Mouse (Mus musculus) limb, embryonic 11.5 days (tissue): ENCODE data around the gene Atp5f1. TPM values are rescaled to one million over a fixed set of nuclear protein-coding genes. Genes with fewer than 3 reads are reported as not detected.

Source experiments
- ATAC-seq: fragments of 200-750 bp; cut with Nextera tagmentation; 2 replicates; pipeline ENCODE4 v1.8.0; 2017; ENCODE audit warnings: low read depth; ENCODE audit not compliant: insufficient number of reproducible peaks, low FRiP score, low TSS enrichment
- DNase-seq: peaks from one replicate; pipeline ENCODE4 v3.0.0-alpha.2; 2015; ENCODE audit warnings: low spot score
- H3K27ac ChIP-seq: fragments of 300-500 bp; sonication (generic); replicated peaks from 2 replicates; pipeline ENCODE4 v1.5.1; 2014; ENCODE audit warnings: low read depth, mild to moderate bottlenecking, low read length
- H3K27me3 ChIP-seq: fragments of 300-500 bp; sonication (generic); 2 replicates; pipeline ENCODE4 v1.6.1; 2014; ENCODE audit warnings: mild to moderate bottlenecking, low read length, mixed read lengths; ENCODE audit not compliant: control insufficient read depth, insufficient read depth
- H3K36me3 ChIP-seq: fragments of 300-500 bp; sonication (generic); 2 replicates; pipeline ENCODE4 v1.6.1; 2014; ENCODE audit warnings: mild to moderate bottlenecking, low read length, moderate library complexity, mixed read lengths; ENCODE audit not compliant: control insufficient read depth, insufficient read depth
- H3K4me1 ChIP-seq: fragments of 300-500 bp; sonication (generic); 2 replicates; pipeline ENCODE4 v1.6.1; 2014; ENCODE audit warnings: low read length, mixed read lengths; ENCODE audit not compliant: control insufficient read depth, insufficient read depth
- H3K4me2 ChIP-seq: fragments of 300-500 bp; sonication (generic); 2 replicates; pipeline ENCODE4 v1.6.1; 2014; ENCODE audit warnings: low read depth, mild to moderate bottlenecking, moderate library complexity; ENCODE audit not compliant: severe bottlenecking
- H3K4me3 ChIP-seq: fragments of 300-500 bp; sonication (generic); 2 replicates; pipeline ENCODE4 v1.5.1; 2014; ENCODE audit warnings: low read depth, low read length
- H3K9ac ChIP-seq: fragments of 300-500 bp; sonication (generic); 2 replicates; pipeline ENCODE4 v1.6.1; 2014; ENCODE audit warnings: mild to moderate bottlenecking, low read length
- H3K9me3 ChIP-seq: fragments of 300-500 bp; sonication (generic); 2 replicates; pipeline ENCODE4 v1.6.1; 2016; ENCODE audit warnings: low read length; ENCODE audit not compliant: control insufficient read depth
- WGBS: fragments of 180-500 bp; shearing (Covaris S2); extraction: QIAGEN DNeasy Blood & Tissue Kit; methylation state at CpG from one replicate; pipeline ENCODE4 v1.1.7; 2014; 5-methylcytosine and 5-hydroxymethylcytosine counted together
- polyA plus RNA-seq: library from polyadenylated mRNA; unstranded; fragments of >200 nt; fragmentation: Nextera tagmentation; extraction: Ambion mirVana; gene quantifications from 2 replicates; pipeline ENCODE4 v1.2.1, GENCODE M21; 2014

Gene Atp5f1
- polyA plus RNA-seq, 1 experiment from 2014 or later: 505 TPM

DNA sequence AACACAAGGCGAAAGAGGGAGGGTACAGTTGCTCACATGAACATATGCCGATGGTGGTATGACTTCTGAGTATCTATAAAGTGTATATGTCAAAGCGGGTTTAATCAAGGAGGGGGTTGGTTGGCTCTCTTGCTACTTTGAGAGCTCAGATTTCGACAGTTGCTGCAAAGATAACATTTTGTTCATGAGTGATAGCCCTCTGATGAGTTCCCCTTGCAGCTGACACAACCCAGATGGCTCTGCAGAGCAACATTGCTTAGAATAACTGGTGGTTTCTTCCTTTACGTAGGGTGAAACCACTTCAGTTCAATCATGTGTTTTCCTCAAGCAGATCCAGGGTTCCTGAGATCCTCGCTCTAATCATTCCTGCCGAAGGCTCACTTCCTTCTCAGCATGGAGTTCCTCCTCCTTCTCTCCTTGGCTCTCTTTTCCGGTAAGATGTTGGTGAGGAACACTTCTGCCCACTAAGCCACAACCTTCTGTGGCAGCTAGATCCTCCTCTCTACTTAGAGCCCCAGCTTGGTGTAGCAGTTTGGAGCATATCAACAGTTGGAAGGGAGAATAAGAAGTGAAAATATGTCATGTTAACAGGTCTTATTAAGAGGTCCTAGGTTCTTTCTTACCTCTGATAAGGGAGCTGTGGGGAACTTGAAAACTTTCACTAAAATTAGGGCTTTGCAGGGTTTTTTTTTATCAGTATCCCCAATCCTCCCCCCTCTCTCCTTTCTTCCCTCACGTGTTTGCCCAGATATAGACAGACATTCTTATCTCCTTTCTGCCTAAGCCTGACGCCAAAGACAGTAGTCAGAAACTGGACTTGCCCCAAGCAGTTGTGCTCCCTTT, 45.8 kb downstream of the Atp5f1 start:
- DNase-seq (no peak), ATAC-seq (no peak)
- Histone ChIP-seq H3K9ac (no peak overlapping the region), H3K4me1 (no peaks in the 10 kb centered on the region), H3K36me3 (no peaks in the 10 kb centered on the region), H3K27ac (no peak overlapping the region), H3K4me3 (no peak overlapping the region), H3K4me2 (no peak overlapping the region), H3K27me3 (no peaks in the 10 kb centered on the region), H3K9me3 (no peaks in the 10 kb centered on the region)
- 64% methylated on average over 10 of the region's 10 CpGs for WGBS

DNA sequence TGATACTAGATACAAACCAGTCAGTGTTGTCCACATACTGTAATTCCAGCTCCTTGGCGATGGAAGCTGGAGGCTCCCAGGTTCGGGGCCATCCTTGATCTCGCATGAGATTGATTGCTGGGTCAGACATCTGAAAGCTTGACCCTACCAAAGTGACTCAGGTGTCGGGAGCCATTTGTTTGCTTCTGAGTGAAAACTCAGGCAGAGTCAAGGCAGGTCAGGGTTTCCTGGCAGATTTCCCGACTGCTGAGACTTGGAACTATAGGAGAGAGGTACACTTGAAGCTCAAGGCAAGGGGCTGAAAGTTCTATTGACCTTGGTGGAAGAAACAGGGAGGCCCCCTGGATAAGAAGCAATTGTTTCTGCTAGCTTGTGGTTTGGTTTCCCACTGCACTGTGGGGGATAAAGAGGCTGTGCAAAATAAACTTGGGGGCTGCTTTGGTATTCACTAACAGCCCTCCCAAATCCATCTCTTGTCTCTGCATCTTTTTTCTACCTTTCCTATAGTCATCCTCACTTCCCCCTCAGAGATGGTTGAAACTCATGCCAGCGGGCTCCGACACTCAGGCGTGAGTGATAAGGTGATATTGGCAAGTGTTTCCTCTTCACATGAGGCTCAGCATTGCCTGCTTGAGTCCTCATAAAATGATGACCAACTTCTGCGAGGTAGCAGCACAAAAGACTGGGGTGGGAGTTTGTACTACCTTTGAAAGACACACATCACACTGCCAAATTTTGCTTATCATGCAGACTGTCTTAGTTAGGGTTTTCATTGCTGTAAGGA, 47.6 kb downstream of the Atp5f1 start:
- Histone ChIP-seq H3K27me3 (no peaks in the 10 kb centered on the region), H3K9ac (no peak overlapping the region), H3K4me2 (no peak overlapping the region), H3K36me3 (no peaks in the 10 kb centered on the region), H3K4me3 (no peak overlapping the region), H3K9me3 (no peaks in the 10 kb centered on the region), H3K4me1 (no peaks in the 10 kb centered on the region), H3K27ac (no peak overlapping the region)
- ATAC-seq: no peak
- DNase-seq: no peak
- WGBS: 70% methylated on average over 9 of the region's 9 CpGs

DNA sequence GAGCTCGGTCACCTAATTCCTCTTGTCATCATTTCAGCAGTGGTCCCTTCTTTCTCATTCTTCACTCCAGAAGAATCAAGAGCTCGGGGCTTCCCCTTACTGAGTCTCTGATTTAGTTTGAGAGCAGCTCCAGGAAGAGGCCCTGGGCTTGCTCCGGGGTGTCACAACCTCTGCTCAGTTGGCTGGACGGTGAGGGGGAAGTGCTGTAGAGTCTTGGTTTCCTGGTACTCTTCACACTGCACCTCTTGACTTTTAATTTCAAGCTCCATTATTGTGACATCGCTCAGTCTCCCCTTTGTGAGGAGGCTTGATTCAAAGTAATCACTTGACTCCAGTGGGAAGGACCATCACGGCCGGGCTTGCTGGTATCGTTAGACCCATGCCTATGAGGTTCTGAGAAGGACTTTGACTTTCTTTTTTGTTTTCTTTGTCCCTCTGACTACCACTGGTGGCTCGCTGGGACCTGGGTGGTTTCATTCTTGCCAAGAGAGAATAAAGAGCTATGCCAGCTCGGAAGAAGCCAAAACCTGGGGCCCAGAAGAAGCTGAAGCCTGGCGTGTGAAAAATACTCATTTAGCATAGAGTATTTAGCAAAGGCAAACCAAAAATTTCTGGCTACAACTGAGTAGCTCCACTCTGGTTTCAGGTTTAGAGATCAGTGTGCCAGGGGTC, 49.2 kb downstream of the Atp5f1 start:
- no peaks in the 10 kb centered on the region for H3K36me3 ChIP-seq
- no peak for ATAC-seq
- H3K4me2 ChIP-seq: no peak overlapping the region
- no peaks in the 10 kb centered on the region for H3K4me1 ChIP-seq
- H3K27me3 ChIP-seq: no peaks in the 10 kb centered on the region
- no peak overlapping the region for H3K27ac ChIP-seq
- no peak for DNase-seq
- H3K9me3 ChIP-seq: no peaks in the 10 kb centered on the region
- H3K4me3 ChIP-seq: no peak overlapping the region
- WGBS: 84% methylated on average over 11 of the region's 11 CpGs
- no peak overlapping the region for H3K9ac ChIP-seq

DNA sequence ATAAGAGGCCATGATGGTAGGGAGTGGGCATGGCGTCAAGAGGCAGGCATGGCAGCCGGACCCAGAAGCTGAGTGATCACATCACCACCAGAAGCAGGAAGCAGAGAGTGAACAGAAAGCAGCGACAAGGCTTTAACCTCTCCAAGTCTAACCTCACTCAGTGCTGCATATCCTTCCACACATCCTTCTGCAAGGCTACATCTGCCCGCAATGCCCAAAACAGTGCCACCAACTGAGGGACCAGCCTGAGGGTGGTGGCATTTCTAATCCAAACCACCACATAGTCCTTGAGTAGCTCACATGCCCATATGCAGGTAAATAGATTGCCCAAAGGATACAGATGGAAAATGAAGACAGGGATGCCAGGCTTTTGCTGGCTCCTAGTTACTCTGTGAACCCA, 50.9 kb downstream of the Atp5f1 start:
- Histone ChIP-seq H3K27ac (no peak overlapping the region), H3K4me1 (no peaks in the 10 kb centered on the region), H3K4me2 (no peak overlapping the region), H3K4me3 (no peak overlapping the region), H3K9ac (no peak overlapping the region), H3K9me3 (no peaks in the 10 kb centered on the region), H3K36me3 (no peaks in the 10 kb centered on the region), H3K27me3 (no peaks in the 10 kb centered on the region)
- no peak for DNase-seq
- 94% methylated on average over 4 of the region's 4 CpGs for WGBS
- no peak for ATAC-seq

DNA sequence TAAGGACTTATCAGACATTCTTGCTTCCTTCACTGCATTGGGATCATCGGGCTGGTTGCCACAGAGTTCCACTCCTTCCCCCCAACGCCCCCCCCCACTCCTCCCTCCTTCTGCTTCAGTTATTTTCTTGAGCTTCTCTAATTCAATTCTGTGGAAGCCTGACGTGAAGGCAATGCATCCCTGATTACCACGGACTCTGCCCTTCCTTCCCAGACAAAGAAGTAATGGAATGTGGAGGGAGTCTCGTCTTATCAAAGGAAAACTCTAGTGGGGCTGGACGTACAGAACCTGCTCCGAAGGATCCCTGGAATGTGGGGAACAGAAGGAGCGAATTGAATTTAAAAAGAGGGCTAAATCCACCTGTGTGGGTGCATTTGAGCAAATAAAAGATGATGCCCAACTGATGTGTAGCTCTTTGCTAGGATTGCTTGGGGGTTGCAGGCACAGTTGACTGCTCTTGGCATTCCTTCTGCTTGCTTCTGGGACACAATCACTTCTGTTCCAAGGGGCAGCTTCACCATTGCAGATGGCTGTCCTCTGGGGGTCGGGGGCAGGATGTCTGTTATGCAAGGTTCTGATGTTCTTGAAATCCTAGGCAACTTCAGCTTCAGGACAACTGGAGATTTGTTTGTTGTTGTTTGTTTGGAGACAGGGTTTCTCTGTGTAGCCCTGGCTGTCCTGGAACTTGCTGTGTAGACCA, 51.8 kb downstream of the Atp5f1 start:
- H3K27me3 ChIP-seq: no peaks in the 10 kb centered on the region
- no peaks in the 10 kb centered on the region for H3K4me1 ChIP-seq
- no peak overlapping the region for H3K9ac ChIP-seq
- WGBS: 68% methylated on average over 9 of the region's 9 CpGs
- ATAC-seq (no peak), DNase-seq (no peak)
- no peak overlapping the region for H3K27ac ChIP-seq
- H3K4me2 ChIP-seq: no peak overlapping the region
- H3K9me3 ChIP-seq: no peaks in the 10 kb centered on the region
- no peak overlapping the region for H3K4me3 ChIP-seq
- no peaks in the 10 kb centered on the region for H3K36me3 ChIP-seq

DNA sequence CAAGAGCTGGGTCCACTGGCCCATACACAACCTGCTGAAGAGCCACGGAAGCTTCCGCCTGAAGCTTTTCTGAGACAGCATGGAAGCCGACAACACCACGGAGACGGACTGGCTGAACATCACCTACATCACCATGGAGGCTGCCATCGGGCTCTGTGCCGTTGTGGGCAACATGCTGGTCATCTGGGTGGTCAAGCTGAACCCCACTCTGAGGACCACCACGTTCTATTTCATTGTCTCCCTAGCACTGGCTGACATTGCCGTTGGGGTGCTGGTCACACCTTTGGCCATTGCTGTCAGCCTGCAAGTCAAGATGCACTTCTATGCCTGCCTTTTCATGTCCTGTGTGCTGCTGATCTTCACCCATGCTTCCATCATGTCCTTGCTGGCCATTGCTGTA, 55.2 kb downstream of the Atp5f1 start:
- Histone ChIP-seq H3K27ac (no peak overlapping the region), H3K4me1 (no peaks in the 10 kb centered on the region), H3K36me3 (no peaks in the 10 kb centered on the region), H3K9me3 (no peaks in the 10 kb centered on the region), H3K4me3 (no peak overlapping the region), H3K9ac (no peak overlapping the region), H3K27me3 (no peaks in the 10 kb centered on the region), H3K4me2 (no peak overlapping the region)
- ATAC-seq: no peak
- no peak for DNase-seq
- WGBS: 93% methylated on average over 9 of the region's 9 CpGs

DNA sequence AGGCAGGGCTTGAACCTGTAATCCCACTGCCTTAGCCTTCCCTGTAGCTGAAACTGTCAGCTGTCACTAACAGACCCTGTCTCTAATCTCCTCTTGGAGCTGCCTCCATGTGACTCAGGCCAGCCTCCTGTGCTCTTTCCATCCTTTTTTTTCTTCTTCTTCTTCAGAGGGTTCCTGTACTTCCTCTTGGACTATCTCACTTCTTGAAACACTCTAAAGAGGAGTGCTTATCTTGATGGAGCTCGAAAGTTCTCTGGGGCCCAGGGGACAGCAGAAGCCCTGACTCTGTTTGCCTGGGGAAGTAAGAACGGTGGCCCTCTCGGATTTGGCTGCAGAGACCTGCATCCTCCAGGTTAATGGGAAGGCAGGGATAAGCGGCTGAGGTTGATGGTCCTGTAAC, 55.7 kb downstream of the Atp5f1 start:
- DNase-seq: no peak
- ATAC-seq: no peak
- Histone ChIP-seq H3K36me3 (no peaks in the 10 kb centered on the region), H3K4me2 (no peak overlapping the region), H3K4me1 (no peaks in the 10 kb centered on the region), H3K27ac (no peak overlapping the region), H3K27me3 (no peaks in the 10 kb centered on the region), H3K4me3 (no peak overlapping the region), H3K9ac (no peak overlapping the region), H3K9me3 (no peaks in the 10 kb centered on the region)
- 76% methylated on average over 4 of the region's 4 CpGs for WGBS

DNA sequence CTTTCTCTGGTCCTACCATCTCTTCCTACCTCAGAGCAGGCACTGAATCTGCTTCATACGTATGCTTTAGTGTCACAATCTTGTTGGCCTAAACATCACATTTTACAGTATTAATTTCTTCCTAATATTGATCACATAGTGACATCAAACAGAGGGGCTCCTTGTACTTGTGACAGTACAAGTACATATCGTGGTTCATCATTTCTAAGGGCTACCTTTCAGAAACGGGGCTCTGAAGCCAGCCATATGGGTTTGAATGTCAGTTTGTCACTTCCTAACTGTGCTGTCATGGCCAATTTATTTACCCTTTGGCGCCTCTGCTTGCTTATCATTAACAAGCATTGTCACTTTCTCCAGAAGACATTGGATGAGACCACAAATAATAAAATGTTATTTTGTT, 58.4 kb downstream of the Atp5f1 start:
- ATAC-seq: no peak
- no peak for DNase-seq
- Histone ChIP-seq H3K36me3 (no peaks in the 10 kb centered on the region), H3K27me3 (no peaks in the 10 kb centered on the region), H3K27ac (no peak overlapping the region), H3K4me1 (no peaks in the 10 kb centered on the region), H3K9ac (no peak overlapping the region), H3K4me2 (no peak overlapping the region), H3K9me3 (no peaks in the 10 kb centered on the region), H3K4me3 (no peak overlapping the region)
- 75% methylated on average over 4 of the region's 4 CpGs for WGBS
